Mouse (Mus musculus) heart, embryonic 10.5 days (tissue): ENCODE results near the gene Lsm11. TPM values are rescaled to one million over a fixed set of nuclear protein-coding genes. Genes with fewer than 3 reads are reported as not detected.

ENCODE experiments used
- DNase-seq: peaks from one replicate; pipeline ENCODE4 v3.0.0-alpha.2; 2017; ENCODE audit warnings: low spot score
- H3K27ac ChIP-seq: fragments of 300-500 bp; sonication (generic); 2 replicates; pipeline ENCODE4 v1.5.1; 2016; ENCODE audit warnings: mild to moderate bottlenecking
- H3K27me3 ChIP-seq: fragments of 300-500 bp; sonication (generic); 2 replicates; pipeline ENCODE4 v1.6.1; 2016; ENCODE audit warnings: mild to moderate bottlenecking; ENCODE audit not compliant: poor library complexity, insufficient read depth, severe bottlenecking
- H3K36me3 ChIP-seq: fragments of 300-500 bp; sonication (generic); 2 replicates; pipeline ENCODE4 v1.6.1; 2016; ENCODE audit warnings: mild to moderate bottlenecking, moderate library complexity
- H3K4me1 ChIP-seq: fragments of 300-500 bp; sonication (generic); 2 replicates; pipeline ENCODE4 v1.6.1; 2016; ENCODE audit warnings: mild to moderate bottlenecking
- H3K4me3 ChIP-seq: fragments of 300-500 bp; sonication (generic); 2 replicates; pipeline ENCODE4 v1.5.1; 2016; ENCODE audit warnings: mild to moderate bottlenecking, moderate library complexity
- H3K9me3 ChIP-seq: fragments of 300-500 bp; sonication (generic); 2 replicates; pipeline ENCODE4 v1.6.1; 2016; ENCODE audit warnings: mild to moderate bottlenecking, moderate library complexity
- WGBS: fragments of 180-500 bp; shearing (Covaris S2); methylation state at CpG from one replicate; pipeline ENCODE4 v1.1.7; 2016; 5-methylcytosine and 5-hydroxymethylcytosine counted together
- polyA plus RNA-seq: library from polyadenylated mRNA; unstranded; fragments of >200 nt; fragmentation: Nextera tagmentation; extraction: Ambion mirVana; gene quantifications from 2 replicates; pipeline ENCODE4 v1.2.1, GENCODE M21; 2016

The Lsm11 gene
- polyA plus RNA-seq, 1 experiment from 2014 or later, result 7.6 TPM

GRCm38 (mm10) chr11:45921026-45921425, 23.7 kb downstream of the Lsm11 start:
- H3K9me3 ChIP-seq, result no peaks in the 10 kb centered on the region
- peaks cover 7% of the 10 kb centered on the region for H3K4me1 ChIP-seq
- peak overlapping the region; percentile 47; the same call in 1 of the 2 replicates for H3K27ac ChIP-seq
- no peaks in the 10 kb centered on the region for H3K27me3 ChIP-seq
- H3K36me3 ChIP-seq, result no peaks in the 10 kb centered on the region
- DNase-seq, result no peak
- H3K4me3 ChIP-seq, result peak overlapping the region; percentile 18; the same call in 1 of the 2 replicates
- WGBS, result 58% methylated on average over 8 of the region's 8 CpGs

- Histone ChIP-seq H3K4me1 (peaks cover 7% of the 10 kb centered on the region), H3K9me3 (no peaks in the 10 kb centered on the region), H3K36me3 (no peaks in the 10 kb centered on the region), H3K4me3 (no peak overlapping the region), H3K27me3 (no peaks in the 10 kb centered on the region), H3K27ac (no peak overlapping the region)
- no peak for DNase-seq
- WGBS, result 76% methylated on average over 4 of the region's 4 CpGs
Measured at GRCm38 (mm10) chr11:45918836-45919235, 25.9 kb downstream of the Lsm11 start.

- Histone ChIP-seq H3K9me3 (no peaks in the 10 kb centered on the region), H3K27me3 (no peaks in the 10 kb centered on the region), H3K27ac (no peak overlapping the region), H3K36me3 (no peaks in the 10 kb centered on the region), H3K4me3 (no peak overlapping the region), H3K4me1 (peaks cover 7% of the 10 kb centered on the region)
- no peak for DNase-seq
- 94% methylated on average over 6 of the region's 6 CpGs for WGBS
Measured at GRCm38 (mm10) chr11:45918018-45918417, 26.7 kb downstream of the Lsm11 start.

GRCm38 (mm10) chr11:45916196-45916595, 28.5 kb downstream of the Lsm11 start:
- Histone ChIP-seq H3K9me3 (no peaks in the 10 kb centered on the region), H3K27me3 (no peaks in the 10 kb centered on the region), H3K36me3 (peaks cover 9% of the 10 kb centered on the region), H3K27ac (no peak overlapping the region), H3K4me1 (peaks cover 2% of the 10 kb centered on the region), H3K4me3 (no peak overlapping the region)
- peak; percentile 58 for DNase-seq
- 89% methylated on average over 10 of the region's 10 CpGs for WGBS

GRCm38 (mm10) chr11:45910701-45911100, 34.0 kb downstream of the Lsm11 start:
- DNase-seq, result no peak
- H3K27me3 ChIP-seq, result no peaks in the 10 kb centered on the region
- no peaks in the 10 kb centered on the region for H3K4me1 ChIP-seq
- H3K4me3 ChIP-seq, result no peak overlapping the region
- H3K9me3 ChIP-seq, result no peaks in the 10 kb centered on the region
- no peak overlapping the region for H3K27ac ChIP-seq
- WGBS, result 96% methylated on average over 5 of the region's 5 CpGs
- peaks cover 61% of the 10 kb centered on the region for H3K36me3 ChIP-seq

GRCm38 (mm10) chr11:45908894-45909293, 35.8 kb downstream of the Lsm11 start:
- Histone ChIP-seq H3K4me1 (no peaks in the 10 kb centered on the region), H3K27me3 (no peaks in the 10 kb centered on the region), H3K36me3 (peaks cover 67% of the 10 kb centered on the region), H3K4me3 (no peak overlapping the region), H3K9me3 (no peaks in the 10 kb centered on the region), H3K27ac (no peak overlapping the region)
- 96% methylated on average over 7 of the region's 7 CpGs for WGBS
- peak; percentile 66 for DNase-seq

- H3K4me1 ChIP-seq, result no peaks in the 10 kb centered on the region
- no peak overlapping the region for H3K27ac ChIP-seq
- H3K9me3 ChIP-seq, result no peaks in the 10 kb centered on the region
- WGBS, result 94% methylated on average over 7 of the region's 7 CpGs
- peaks cover 75% of the 10 kb centered on the region for H3K36me3 ChIP-seq
- no peaks in the 10 kb centered on the region for H3K27me3 ChIP-seq
- DNase-seq, result peak; percentile 65
- no peak overlapping the region for H3K4me3 ChIP-seq
Measured at GRCm38 (mm10) chr11:45908070-45908469, 36.7 kb downstream of the Lsm11 start.

- Histone ChIP-seq H3K27ac (no peak overlapping the region), H3K4me3 (no peak overlapping the region), H3K4me1 (no peaks in the 10 kb centered on the region), H3K9me3 (no peaks in the 10 kb centered on the region), H3K27me3 (no peaks in the 10 kb centered on the region), H3K36me3 (peaks cover 82% of the 10 kb centered on the region)
- DNase-seq, result peak; percentile 71
- 81% methylated on average over 5 of the region's 5 CpGs for WGBS
Measured at GRCm38 (mm10) chr11:45907301-45907700, 37.4 kb downstream of the Lsm11 start.

- no peaks in the 10 kb centered on the region for H3K9me3 ChIP-seq
Measured at GRCm38 (mm10) chr11:45906109-45906786, 38.5 kb downstream of the Lsm11 start.

GRCm38 (mm10) chr11:45900233-45901015, 44.3 kb downstream of the Lsm11 start:
- Histone ChIP-seq H3K27ac (no peak overlapping the region), H3K4me3 (no peak overlapping the region), H3K9me3 (no peaks in the 10 kb centered on the region), H3K4me1 (no peaks in the 10 kb centered on the region), H3K36me3 (peaks cover 49% of the 10 kb centered on the region), H3K27me3 (no peaks in the 10 kb centered on the region)
- 87% methylated on average over 11 of the region's 11 CpGs for WGBS
- no peak for DNase-seq

More at GRCm38 (mm10) chr11:45906109-45906786, 38.5 kb downstream of the Lsm11 start:
- Histone ChIP-seq H3K4me3 (no peak overlapping the region), H3K27me3 (no peaks in the 10 kb centered on the region), H3K4me1 (no peaks in the 10 kb centered on the region), H3K36me3 (peaks cover 79% of the 10 kb centered on the region), H3K27ac (no peak overlapping the region)
- DNase-seq, result peak; percentile 93
- 69% methylated on average over 8 of the region's 8 CpGs for WGBS

GRCm38 (mm10) chr11:45897392-45897791, 47.3 kb downstream of the Lsm11 start:
- peaks cover 56% of the 10 kb centered on the region for H3K36me3 ChIP-seq

GRCm38 (mm10) chr11:45892861-45893360, 51.8 kb downstream of the Lsm11 start:
- Histone ChIP-seq H3K4me1 (no peaks in the 10 kb centered on the region; the same call in 1 of the 2 replicates), H3K27me3 (no peaks in the 10 kb centered on the region), H3K27ac (no peak overlapping the region), H3K9me3 (no peaks in the 10 kb centered on the region), H3K36me3 (peaks cover 80% of the 10 kb centered on the region), H3K4me3 (no peak overlapping the region)
- DNase-seq, result no peak
- WGBS, result 73% methylated on average over 5 of the region's 5 CpGs

More at GRCm38 (mm10) chr11:45897392-45897791, 47.3 kb downstream of the Lsm11 start:
- Histone ChIP-seq H3K4me1 (no peaks in the 10 kb centered on the region; the same call in 1 of the 2 replicates), H3K27me3 (no peaks in the 10 kb centered on the region), H3K9me3 (no peaks in the 10 kb centered on the region), H3K27ac (no peak overlapping the region), H3K4me3 (no peak overlapping the region)
- no peak for DNase-seq
- 85% methylated on average over 2 of the region's 2 CpGs for WGBS

- Histone ChIP-seq H3K4me1 (no peaks in the 10 kb centered on the region; the same call in 1 of the 2 replicates), H3K27me3 (no peaks in the 10 kb centered on the region), H3K4me3 (no peak overlapping the region), H3K27ac (no peak overlapping the region), H3K36me3 (peaks cover 91% of the 10 kb centered on the region), H3K9me3 (no peaks in the 10 kb centered on the region)
- DNase-seq, result no peak
- WGBS, result 90% methylated on average over 20 of the region's 20 CpGs
Measured at GRCm38 (mm10) chr11:45890423-45890822, 54.3 kb downstream of the Lsm11 start.
